Mouse (Mus musculus) thymus, postnatal 0 days (tissue): ENCODE results near the gene Lipc. TPM values are rescaled to one million over a fixed set of nuclear protein-coding genes. Genes with fewer than 3 reads are reported as not detected.
A peak's percentile ranks its signal among the peaks of the same experiment; 100 is the strongest.

Experiments used
- DNase-seq: peaks from one replicate; pipeline ENCODE4 v3.0.0-alpha.2; 2015; ENCODE audit warnings: low spot score
- polyA plus RNA-seq: library from polyadenylated mRNA; unstranded; fragments of >200 nt; fragmentation: Nextera tagmentation; extraction: Ambion mirVana; gene quantifications from 2 replicates; pipeline ENCODE4 v1.2.1, GENCODE M21; 2015

Lipc gene
- polyA plus RNA-seq = 0.25 and 0.44 TPM in 2 replicates

DNA sequence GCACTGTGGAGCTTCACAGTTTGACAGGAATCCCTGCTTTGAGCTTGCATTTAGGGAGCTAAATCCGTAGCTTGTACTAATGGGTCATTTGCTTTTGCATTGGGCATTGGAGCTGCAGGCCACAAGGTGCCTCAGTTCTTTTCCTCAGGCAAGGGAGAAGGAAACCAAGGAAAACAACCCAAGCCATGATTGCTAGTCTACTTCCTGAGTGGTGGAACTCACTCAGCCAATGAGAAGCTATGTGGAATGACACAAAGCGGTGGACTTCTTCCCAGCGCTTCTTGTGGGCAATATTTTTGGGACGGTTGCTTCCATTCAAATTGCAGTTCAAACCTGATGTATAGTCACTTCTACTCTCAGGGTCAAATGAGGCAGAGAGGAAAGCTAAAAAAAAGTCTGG, at the start of gene Lipc:
Gene Lipc (minus strand): TSS at position 101 of the 400 bp plus-strand sequence.
- DNase-seq = no peak

DNA sequence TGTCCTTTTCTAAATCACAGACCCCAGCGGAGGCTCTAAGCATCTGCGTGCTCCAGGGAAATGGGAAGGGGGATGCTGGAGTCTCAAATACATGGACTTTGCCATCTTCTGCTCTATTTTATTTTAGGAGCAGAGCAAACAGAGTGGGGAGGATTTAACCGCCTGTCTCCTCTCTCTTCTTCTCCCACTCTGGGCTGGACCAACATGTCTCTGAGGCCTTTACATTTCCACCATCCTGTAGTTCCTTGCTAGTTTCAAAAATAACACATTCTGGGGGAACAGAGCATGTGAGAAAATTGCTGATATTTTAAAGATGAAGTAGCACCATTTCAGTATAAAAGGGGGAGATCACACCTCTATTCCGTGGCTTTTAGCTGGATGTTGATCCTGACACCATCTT, 47.1 kb upstream of the Lipc start:
- DNase-seq = no peak

DNA sequence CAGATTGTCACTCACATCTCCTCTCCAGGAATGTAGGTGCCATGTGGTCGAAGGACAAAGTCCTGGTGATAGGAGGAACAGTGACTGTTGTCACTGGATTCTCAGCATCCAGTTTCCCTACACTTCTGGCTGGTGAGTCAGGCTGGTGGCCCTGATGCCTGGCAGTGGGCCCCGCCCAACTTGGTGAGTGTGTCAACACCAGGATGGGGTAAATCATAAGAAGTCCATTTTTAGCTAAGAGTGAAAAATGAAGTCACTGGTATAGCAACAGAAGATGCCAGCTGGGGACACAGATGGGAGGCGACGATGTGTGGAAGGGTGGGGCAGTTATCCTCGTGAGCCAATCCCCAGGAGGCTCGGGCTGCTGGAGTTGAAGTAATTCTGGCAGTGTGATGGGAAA, 46.7 kb upstream of the Lipc start:
- no peak for DNase-seq

DNA sequence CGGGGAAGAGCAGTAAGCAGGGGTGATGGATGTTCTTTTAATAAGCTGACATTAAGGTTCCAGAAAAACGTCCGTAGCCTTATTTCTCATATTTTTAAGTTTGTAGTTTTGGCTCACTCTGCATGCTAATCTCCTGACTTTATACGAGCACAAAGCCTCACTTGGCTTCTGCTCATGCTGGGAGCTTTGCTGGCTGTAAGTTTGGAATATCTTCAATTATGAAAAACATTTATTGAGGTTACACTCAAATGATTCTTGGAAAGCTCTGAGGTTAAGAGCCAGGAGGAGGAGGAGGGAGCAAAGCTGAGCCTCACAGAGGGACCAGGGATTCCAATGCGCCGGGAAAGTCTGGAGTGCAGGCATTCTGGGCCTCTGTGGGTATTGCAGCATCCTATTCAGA, 41.3 kb upstream of the Lipc start:
- DNase-seq = no peak

DNA sequence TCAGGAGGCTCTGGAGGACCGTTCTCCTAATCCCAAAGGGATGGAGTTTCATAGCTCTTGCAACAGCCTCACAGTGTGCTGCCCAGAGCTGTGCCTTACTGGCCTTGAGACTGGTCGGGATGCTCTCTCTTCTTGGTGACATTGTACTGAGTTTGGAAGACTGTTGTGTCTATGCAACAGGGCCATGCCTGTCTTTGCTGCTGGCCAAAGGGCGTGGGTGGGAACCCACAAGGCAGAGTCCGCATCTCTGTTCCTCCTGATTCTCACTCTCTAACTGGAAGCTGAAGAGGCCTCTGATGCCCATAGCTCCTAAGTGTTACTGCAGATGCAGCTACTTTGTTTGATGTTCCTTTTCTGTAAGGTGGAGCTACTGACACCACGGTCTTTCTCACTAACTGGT, 39.4 kb upstream of the Lipc start:
- no peak for DNase-seq

DNA sequence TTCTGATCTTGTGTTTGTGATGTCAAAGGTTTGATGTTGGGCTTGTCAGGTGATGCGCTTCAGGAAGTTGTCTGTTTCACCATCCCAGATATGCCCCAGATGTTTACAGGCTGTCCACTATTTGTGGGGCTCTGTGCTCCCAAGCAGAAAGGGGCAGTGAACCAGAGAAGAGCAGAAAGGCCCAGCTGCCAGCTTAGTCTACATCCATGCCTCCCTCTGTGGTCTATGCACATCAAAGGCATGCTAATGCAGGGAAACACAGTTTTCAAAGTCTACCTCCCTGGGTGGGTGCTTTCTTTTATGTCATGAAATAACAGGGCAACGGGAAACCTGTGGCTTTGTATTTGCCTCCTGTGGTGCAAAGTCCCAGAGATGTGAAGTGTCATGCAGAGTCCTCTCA, 35.2 kb upstream of the Lipc start:
- DNase-seq = peak; percentile 33

DNA sequence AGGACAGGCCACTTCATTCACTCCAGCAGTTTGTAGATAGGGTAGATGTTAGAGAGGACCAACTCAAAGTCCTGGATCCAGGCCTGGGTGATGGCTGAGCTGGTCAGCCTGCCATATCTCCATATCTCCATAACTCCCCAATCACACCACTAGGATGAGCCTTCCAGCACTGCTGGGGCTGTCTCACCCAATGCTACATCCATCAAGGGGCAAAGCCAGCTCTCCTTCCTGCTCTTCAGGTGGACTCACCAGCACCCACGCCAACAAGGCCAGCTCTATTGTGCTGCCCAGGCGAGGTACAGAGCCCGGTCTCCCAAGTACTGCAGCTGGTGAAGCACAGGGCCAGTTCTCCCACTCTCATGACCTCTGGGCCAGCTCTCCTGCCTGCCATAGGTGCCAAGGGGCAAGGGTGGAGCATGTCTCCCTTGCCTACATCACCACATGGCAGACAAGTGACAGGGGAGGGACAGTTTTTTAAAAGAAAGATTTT, 31.0 kb upstream of the Lipc start:
- no peak for DNase-seq

DNA sequence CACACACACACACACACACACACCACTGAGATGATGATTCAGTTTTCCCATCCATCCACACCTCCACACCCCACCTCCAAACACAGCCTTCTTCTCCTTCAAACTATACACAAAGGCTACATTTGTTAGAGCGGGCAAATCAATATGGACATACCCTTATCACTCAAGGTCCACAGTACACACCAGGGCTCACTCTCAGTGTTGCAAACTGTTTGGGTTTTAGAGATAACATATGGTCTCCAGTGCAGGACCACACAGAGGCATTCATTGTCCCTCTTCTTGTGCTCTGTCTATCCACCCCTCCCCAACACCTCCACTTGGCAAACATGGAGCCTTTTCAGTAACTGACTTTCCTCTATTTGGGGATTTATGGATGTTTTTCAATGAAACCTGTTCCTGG, 29.7 kb upstream of the Lipc start:
- no peak for DNase-seq

DNA sequence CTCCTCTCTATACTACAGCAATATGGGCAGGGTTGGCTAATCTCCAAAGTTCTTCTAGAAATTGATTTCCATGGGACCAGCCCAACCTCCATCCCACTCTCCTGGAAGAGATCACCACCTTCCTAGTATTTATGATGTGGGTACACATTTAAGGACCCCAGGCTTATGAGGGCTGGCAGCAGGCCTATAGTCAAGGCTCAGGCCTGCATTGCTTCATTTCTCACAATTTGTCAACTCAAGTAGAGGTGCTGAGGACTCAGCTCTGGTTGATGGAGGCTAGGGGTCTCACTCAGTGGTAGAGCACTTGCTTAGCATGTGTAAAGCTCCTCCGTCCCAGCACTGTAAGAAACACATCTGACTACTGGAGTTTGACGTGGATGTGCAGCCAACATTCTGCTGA, 27.6 kb upstream of the Lipc start:
- no peak for DNase-seq

DNA sequence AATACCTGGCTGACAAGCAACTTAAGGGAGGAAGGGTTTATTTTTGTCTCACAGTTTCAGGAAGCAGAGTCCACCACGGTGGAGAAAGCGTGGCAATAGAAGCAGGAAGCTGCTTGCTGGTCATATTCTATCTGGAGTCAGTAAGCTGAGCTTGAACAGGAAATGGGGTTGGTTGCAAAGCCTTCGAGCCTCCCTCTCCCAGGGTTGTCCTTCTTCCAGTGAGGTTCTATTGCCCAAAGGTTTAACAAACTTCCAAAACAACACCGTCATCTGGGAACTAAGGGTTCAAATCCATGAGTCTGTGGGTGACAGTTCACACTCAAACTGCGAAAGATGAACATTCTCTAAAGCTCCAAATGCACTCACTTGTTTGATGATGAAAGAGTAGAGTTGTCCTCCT, 27.1 kb upstream of the Lipc start:
- no peak for DNase-seq

DNA sequence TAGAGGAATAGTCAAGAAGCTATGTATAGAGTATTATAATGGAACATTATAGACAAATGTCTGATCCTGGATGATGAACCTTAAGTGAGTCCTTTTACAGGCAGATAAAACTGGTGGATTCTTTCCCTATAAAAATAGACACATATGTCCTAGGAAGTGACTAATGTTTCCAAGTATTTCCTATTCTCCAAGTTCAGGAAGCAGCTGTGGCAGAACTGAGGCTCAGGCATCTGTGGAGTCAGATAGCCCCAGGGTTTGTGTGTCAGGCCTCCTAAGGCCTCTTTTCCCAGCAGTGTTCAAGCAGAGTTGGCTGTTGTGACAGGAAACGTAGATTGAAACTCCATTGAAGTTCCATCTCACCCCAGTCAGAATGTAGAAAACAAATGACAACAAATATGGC, 25.4 kb upstream of the Lipc start:
- no peak for DNase-seq

DNA sequence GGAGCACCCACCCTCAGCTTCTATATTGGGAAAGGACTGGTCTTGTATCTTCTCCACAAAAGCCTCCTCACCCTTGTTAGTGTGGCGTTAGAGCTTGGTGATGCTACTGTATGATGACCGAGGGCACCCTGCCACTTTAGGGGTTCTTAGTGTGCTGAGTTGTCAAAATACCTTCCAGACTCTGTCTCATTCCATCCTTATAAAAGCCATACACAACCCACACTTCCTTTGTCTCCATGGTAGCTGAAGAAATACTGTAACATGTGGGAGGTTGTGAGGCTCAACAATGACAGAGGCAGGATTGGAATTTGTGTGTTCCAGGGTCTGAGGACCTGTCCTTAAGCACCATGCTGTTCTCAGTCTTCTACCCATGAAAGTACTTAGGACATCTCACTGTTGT, 23.9 kb upstream of the Lipc start:
- DNase-seq = no peak

DNA sequence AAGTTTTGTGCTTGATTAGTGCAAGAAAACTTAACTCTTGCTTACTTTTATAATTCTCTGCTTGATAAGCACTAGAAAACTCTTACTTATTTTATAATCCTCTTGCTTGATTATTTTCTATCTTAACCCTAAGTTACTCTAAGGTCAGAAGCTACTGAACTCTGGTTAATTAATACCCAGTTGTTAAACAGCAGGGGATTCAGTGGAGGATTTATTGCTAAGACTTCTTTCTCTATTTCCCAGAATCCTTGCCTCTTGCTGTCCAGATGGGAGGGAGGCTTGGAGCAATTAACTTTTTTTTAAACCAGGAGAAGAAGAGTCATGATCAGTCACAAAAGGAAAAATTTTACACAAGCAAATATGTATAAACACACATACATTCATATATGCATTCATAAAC, 21.3 kb upstream of the Lipc start:
- no peak for DNase-seq

DNA sequence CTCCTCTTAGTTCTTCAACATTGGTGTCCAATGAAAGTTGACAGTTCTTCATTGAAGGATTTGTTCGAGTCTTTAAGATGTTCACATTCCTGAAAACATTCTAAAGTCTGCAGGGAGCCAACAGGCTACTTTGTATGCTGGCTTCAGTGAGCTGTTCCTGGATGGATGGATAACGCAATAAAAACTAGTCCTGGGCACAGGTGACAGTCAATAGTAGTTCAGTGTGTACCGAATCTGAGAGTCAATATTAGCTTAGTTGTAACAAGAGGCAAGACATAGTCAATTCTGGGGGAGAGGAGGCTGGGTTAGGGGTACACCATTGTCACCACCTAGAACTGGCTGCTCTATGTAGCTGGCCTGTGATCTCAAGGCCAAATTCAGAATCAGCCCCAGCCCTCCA, 17.2 kb upstream of the Lipc start:
- DNase-seq = no peak

DNA sequence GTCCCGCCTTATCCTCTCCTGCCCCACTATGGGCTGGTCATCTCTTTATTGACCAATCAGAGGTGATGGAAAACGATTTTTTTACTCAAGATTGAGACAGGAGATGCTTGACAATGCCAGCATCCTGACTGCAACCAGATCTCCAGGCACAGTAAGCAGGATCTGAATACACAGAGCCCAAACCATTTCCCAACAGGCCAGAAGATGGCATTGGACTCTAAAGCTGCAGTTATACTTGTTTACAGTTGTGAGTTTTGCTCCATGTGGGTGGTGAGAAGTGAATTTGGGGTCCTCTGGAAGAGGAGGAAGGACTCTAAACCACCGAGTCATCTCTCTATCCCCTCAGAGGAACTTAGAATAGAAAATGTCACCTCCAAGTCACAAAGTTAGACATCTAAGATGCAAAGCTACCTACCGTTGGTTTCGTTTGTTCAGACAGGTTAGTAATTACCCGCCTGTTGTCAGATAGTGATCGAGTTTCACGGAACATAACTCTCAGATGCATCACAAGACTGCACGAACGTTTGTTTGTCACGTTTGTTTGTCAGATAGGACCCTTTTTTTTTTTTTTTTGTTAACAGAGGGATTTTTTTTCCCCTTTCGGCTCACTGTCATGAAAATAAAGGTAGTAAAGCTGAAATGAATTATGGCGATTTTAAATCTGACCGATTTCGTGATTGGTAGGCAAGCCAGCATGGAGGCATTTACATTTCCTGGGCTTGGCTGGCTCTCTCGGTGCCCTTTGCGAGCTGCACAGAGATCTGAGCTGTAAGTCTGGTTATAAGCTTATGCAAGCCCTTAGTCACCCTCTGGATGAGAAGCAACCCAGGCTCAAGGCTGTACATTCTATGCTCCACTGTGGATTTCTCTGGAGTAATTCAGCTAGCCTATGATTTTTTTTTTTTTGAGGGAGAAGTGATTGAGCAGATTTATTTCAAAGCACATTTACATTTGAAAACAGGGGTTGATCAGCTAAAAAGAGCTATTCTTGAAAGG, 14.3 kb upstream of the Lipc start:
- DNase-seq = no peak

DNA sequence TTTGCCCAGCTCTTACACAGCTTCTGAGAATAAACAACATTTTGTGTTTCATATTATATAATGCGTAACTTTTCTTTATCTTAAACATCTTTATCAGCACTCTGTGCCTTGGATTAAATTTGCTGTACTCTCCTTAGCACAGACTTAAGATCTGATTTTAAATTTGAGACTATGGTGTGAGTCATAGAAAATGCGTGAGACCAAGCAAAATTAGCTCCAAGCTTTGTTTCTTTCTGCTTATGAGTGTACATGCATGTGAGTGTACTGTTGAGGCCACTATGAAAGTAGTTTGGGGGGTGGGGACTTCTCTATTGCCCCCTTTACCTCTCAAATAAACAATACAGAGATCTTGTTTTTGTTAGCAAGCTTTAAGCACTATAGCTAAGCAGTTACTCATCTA, 13.4 kb upstream of the Lipc start:
- no peak for DNase-seq

DNA sequence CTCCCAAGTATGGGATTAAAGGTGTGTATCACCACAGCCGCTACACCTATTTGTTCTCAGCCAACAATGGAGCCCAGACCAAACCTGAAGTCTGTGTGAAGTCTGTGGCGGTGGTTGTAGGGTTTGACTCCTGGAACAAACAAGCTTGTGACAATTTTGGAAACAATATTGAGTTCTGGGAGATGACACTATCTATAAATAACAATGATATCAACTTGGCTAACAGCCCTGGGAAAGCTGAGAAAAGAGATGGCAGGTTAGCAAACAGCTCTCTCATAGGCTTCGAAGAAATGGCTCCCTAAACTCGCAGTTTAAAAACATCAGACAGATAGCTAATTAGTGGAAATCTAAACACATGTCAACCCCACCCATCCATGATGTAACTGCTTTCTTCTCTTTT, 13.0 kb upstream of the Lipc start:
- no peak for DNase-seq

DNA sequence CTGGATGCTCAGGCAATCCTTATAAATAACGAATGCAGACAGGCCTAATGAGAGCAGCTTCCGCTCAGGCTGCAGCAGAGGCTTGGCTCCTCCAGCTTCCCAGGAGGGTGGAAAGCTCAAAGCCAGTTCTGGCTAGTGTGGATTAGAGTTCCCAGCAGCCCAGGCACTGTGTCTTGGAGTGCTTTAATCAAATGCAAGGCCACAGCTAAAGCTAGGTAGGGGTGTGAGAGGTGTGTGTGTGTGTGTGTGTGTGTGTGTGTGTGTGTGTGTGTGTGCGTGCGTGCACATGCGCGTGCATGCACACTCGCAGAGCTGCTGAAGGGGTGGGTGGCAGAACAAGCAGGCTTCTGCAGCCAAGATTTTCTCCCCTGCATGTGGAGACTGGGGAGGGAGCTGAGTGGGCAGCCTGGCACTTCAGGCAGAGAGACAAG, 11.4 kb upstream of the Lipc start:
- DNase-seq = no peak

DNA sequence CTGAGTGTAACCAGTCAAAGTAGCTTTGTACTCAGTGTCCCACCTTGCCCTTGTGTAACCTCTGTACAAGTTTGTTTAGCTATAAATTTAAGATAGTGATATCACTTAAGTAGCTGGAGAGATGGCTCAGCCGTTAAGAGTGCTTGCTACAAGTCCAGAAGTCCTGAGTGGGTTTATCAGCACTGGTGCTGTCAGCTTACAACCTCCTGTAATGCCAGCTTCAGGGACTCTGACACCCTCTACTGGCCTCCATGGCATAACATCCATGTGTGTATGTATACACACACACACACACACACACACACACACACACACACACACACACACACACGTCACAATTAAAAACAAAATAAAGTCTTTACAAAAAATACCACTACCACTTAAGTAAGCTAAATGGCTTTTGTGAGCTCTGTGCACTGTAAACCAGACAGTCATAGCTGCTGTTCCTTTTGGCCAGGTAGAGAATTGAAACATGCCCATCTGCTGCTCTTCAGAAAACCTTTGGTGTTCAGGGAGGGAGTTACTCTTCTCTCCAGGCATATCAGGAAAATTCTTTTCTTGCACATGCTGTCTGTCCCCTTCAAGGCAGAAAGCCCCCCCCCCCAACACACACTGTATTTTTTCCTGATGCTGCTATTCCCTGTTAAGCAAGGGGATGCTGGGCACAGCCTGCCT, 10.9 kb upstream of the Lipc start:
- no peak for DNase-seq

DNA sequence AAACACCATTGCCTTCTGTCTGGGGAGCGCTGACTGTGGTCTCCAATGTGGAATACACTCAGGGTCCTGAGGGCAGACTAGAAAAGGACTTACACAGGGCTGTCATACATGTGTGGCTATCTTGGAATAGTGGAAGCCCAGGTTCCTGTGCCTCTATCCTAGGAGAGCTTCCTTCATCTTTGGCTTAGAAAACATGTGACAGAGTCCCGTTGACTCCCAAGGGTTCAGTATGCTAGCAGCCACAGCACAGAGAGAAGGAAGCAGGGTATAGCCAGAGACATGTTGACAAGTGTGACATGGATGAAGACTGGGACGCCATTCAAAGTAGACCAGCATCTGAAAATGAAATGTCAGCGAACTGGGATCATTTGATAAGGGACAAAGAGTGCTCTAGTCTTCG, 8.3 kb upstream of the Lipc start:
- no peak for DNase-seq

DNA sequence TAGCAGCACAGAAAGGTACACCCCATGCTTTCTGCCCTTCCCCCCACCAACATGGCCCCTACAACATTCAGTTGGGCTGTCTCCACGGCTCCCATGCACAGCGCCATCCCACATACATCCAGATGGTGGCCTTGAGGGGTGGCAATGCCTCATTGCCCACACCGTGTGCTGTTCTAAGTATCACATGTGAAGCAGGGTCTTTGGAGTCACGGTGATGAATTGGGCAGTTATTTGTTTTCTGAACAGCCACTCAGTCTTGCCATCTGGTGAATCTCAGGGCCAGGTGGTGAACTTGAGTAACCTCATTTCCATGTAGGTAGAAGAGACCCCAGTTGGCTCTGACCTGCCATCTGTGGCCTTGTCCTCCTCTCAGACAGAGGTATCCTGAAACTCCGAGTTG, 7.8 kb upstream of the Lipc start:
- DNase-seq = no peak

DNA sequence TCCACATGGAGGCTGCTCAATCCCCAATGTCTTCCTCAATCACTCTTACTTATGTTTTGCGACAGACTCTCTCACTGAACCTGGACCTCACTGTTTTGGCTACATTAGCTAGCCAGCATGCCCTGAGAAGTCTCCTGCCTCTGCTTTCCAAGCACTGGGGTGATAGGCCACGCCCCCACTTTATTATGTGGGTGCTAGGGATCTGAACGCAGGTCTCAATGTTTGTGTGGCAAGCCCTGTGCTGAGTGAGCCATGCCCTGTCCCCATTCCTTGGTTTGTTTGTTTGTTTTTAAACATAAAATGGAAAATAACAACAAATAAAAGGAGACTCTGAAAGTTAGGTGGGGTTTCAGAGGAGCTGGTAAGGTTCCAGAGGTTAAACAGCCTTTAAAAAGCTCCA, 7.4 kb upstream of the Lipc start:
- DNase-seq = no peak

DNA sequence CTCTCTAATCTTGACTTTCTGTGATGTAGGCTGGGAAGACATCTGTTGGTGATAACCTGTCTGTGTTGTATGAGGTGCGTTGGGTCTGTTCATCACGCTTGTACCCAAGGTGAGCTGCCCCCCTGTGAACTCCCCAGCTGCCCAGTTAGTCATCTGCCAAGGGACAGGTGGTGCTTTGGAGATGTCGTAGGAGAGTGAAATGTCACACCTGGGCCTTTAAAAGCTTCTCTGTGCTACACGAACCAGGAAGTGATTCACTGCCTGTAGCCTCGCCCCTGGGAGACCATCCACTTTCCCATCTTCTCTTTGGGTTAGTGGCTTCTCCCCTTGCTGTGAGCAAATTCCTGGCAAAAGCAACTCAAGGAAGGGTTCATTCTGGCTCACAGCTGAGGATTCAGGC, 6.4 kb upstream of the Lipc start:
- no peak for DNase-seq
